Mouse (Mus musculus): ENCODE results near the gene S100a2. TPM values are rescaled to one million over a fixed set of nuclear protein-coding genes. Genes with fewer than 3 reads are reported as not detected.

The S100a2 gene
- polyA plus RNA-seq, 1 experiment from 2014 or later = not detected

DNA sequence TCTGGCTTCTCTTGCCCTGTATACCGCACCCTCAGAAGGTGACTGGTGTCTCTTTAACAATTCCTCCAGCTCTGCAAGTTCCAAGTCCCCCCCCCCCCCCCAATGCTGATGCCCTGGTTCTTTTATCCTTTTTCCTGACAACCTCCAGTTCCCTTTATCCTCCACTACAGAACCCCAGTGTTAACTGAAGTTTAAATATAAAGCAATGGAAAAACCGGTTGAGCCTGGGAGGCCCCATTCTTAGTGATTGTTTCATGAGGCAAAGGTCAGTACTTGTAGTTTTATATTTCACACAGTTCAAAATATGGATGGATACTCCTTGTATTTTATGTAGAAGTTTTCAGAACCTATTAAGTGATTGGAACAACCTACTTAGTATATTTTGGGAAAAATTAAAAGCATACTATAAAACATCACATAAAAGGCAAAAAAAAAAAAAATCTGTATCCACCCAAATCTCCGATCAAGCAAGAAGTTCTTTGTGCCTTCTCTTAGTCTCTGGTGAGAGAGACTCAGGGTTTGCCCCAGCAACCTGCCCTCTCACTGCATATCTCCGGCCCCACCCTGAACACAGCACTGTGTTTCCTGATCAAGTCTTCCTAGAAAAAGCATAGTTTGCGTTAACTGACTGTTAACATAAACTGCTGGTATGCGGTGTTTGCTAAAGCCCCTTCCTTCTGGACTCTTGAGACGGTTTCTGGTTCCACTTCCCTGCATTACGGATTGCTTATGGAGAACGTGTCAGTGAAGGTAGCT, 36.4 kb downstream of the S100a2 start:
- H3K27ac ChIP-seq = no peak overlapping the region
- no peaks in the 10 kb centered on the region for H3K36me3 ChIP-seq (replicated peaks)
- no peak overlapping the region for H3K4me3 ChIP-seq (replicated peaks)
- 82% methylated on average over 9 of the region's 9 CpGs for WGBS
- H3K4me1 ChIP-seq = peaks cover 27% of the 10 kb centered on the region
- no peaks in the 10 kb centered on the region; the same call in 1 of the 2 replicates for H3K27me3 ChIP-seq
- no peak for ATAC-seq (ENCODE audit: low FRiP score)
- H3K4me2 ChIP-seq = no peak overlapping the region
- H3K9me3 ChIP-seq = no peaks in the 10 kb centered on the region
- H3K9ac ChIP-seq = no peak overlapping the region

GRCm38 (mm10) chr3:90627366-90627765, 37.3 kb downstream of the S100a2 start:
- H3K9me3 ChIP-seq = no peaks in the 10 kb centered on the region
- ATAC-seq (ENCODE audit: low FRiP score) = no peak
- H3K9ac ChIP-seq = no peak overlapping the region
- H3K36me3 ChIP-seq (replicated peaks) = no peaks in the 10 kb centered on the region
- no peak overlapping the region for H3K4me3 ChIP-seq (replicated peaks)
- H3K27me3 ChIP-seq = no peaks in the 10 kb centered on the region
- H3K4me1 ChIP-seq = peaks cover 27% of the 10 kb centered on the region
- no peak overlapping the region for H3K4me2 ChIP-seq
- WGBS = 96% methylated on average over 5 of the region's 5 CpGs
- H3K27ac ChIP-seq = no peak overlapping the region

DNA sequence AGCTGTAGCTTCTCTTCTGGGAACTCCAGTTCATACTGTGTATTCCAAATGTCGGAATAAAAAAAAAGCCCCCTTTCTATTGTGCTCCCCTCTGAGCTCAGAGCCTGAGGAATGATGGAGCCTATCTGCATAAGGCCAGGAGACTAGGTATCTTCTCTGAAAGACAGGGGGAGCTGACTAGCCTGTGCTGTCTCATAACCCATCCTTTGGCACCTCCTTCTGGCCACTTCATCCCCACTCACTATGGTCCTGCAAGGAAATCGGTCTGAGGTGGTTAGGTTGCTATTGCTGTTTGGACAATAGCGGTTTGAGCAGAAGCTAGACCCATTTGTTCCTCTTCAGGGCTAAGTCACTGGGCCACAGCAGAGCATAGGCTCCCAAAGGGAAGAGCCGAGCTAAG, 37.8 kb downstream of the S100a2 start:
- H3K4me3 ChIP-seq (replicated peaks) = no peak overlapping the region
- H3K9ac ChIP-seq = no peak overlapping the region
- H3K36me3 ChIP-seq (replicated peaks) = no peaks in the 10 kb centered on the region
- H3K4me2 ChIP-seq = no peak overlapping the region
- no peak overlapping the region for H3K27ac ChIP-seq
- H3K9me3 ChIP-seq = no peaks in the 10 kb centered on the region
- ATAC-seq (ENCODE audit: low FRiP score) = no peak
- H3K4me1 ChIP-seq = peaks cover 25% of the 10 kb centered on the region
- no peaks in the 10 kb centered on the region for H3K27me3 ChIP-seq
- WGBS = 68% methylated on average over 4 of the region's 4 CpGs

DNA sequence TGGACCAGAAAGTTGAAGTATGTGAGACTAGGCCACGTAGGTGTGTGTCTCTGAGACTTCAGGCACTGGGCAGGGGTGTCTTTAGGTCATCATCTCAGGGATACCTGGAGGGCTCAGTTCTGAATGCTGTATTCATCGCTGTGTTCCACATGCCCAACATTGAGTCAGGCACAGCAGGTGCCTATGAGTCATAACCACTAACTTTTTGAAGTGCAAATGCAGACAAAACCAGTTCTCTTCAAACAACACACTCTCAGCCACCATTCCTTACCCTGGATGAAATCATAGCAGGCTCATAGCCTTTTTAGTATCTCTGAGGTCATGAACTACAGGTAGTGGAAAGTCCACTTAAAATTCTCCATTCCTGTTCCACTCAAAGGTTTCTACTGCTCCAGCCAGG, 39.3 kb downstream of the S100a2 start:
- no peak overlapping the region for H3K27ac ChIP-seq
- ATAC-seq (ENCODE audit: low FRiP score) = no peak
- peaks cover 10% of the 10 kb centered on the region for H3K4me1 ChIP-seq
- H3K36me3 ChIP-seq (replicated peaks) = no peaks in the 10 kb centered on the region
- H3K9ac ChIP-seq = no peak overlapping the region
- H3K4me3 ChIP-seq (replicated peaks) = no peak overlapping the region
- H3K9me3 ChIP-seq = no peaks in the 10 kb centered on the region
- H3K27me3 ChIP-seq = no peaks in the 10 kb centered on the region
- H3K4me2 ChIP-seq = no peak overlapping the region
- WGBS = 80% methylated on average over 2 of the region's 2 CpGs

GRCm38 (mm10) chr3:90631984-90632383, 41.9 kb downstream of the S100a2 start:
- Histone ChIP-seq H3K27ac (no peak overlapping the region), H3K4me1 (no peaks in the 10 kb centered on the region), H3K9me3 (no peaks in the 10 kb centered on the region), H3K4me2 (no peak overlapping the region), H3K27me3 (no peaks in the 10 kb centered on the region; the same call in 1 of the 2 replicates), H3K4me3 (replicated peaks) (no peak overlapping the region), H3K36me3 (replicated peaks) (no peaks in the 10 kb centered on the region), H3K9ac (no peak overlapping the region)
- WGBS = 82% methylated on average over 2 of the region's 2 CpGs
- no peak for ATAC-seq (ENCODE audit: low FRiP score)

DNA sequence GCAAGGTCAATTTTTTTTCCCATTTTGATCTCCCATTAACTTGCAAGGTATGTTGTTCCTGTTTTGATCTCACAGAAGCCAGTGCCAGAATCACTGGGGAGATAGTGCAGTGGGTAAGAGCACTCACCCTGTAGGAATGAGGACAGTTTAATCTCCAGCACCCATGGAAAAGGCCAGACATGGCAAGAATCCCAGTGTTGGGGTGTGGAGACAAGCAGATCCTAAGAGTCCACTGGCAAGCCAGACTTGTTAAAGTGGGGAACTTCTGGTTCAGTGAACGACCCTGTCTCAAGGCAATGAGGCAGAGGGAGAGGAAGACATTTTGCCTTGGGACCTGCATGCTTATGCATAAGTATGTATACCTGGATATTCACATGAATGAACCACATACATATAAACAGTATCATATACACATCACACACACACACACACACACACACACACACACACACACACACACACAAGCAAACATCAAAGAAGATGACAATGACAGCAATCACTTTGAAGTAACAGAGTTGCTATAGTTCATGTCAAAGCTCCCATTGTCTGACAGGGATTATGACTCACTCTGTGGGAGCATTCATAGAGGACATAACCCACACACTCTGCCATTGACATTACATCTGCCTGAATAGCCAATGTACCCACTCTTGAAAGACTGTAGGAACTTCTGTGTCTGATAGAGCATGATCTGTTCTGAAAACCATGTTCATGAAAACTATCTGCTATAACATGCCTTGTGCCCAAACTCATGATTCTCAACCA, 48.6 kb downstream of the S100a2 start:
- no peaks in the 10 kb centered on the region for H3K9me3 ChIP-seq
- H3K4me2 ChIP-seq = no peak overlapping the region
- H3K4me3 ChIP-seq (replicated peaks) = no peak overlapping the region
- ATAC-seq (ENCODE audit: low FRiP score) = no peak
- no peaks in the 10 kb centered on the region; the same call in 1 of the 2 replicates for H3K27me3 ChIP-seq
- 77% methylated on average over 1 of the region's 1 CpGs for WGBS
- H3K27ac ChIP-seq = no peak overlapping the region
- no peaks in the 10 kb centered on the region for H3K36me3 ChIP-seq (replicated peaks)
- H3K4me1 ChIP-seq = no peaks in the 10 kb centered on the region
- H3K9ac ChIP-seq = no peak overlapping the region

DNA sequence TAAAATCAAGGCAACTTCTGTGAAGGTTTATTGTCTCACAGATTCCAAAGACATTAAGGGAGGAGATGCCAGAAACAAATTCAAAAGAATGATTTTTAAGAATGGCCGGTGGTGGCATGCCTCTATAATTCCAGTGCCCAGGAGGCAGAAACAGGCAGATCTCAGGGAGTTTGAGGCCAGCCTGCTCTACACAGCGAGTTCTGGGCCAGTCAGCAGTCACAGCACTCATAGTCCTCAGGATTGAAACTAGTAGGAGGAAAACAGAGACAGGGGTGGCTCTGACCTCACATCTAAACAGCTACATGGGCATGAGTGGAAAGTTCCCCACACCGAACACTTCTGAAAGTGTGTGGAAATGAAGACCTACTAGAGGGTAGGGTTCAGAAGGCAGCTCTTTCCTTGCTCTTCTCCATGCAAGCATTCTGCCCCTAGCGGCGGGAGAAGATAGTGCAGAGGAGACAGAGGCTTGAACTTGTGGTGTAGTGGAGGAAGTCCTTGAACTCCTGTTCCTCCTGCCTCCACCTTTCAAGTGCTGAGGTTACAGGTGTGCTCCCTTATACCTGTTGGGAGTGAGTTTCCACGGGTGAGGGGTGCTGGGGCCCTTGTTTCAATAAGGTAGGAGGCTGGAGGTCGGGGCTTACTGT, 49.6 kb downstream of the S100a2 start:
- Histone ChIP-seq H3K9ac (no peak overlapping the region), H3K36me3 (replicated peaks) (no peaks in the 10 kb centered on the region), H3K9me3 (no peaks in the 10 kb centered on the region), H3K4me2 (no peak overlapping the region), H3K4me3 (replicated peaks) (no peak overlapping the region), H3K27me3 (no peaks in the 10 kb centered on the region; the same call in 1 of the 2 replicates), H3K4me1 (no peaks in the 10 kb centered on the region), H3K27ac (no peak overlapping the region)
- ATAC-seq (ENCODE audit: low FRiP score) = no peak
- WGBS = 54% methylated on average over 7 of the region's 7 CpGs

- no peak for ATAC-seq (ENCODE audit: low FRiP score)
- no peaks in the 10 kb centered on the region for H3K27me3 ChIP-seq
- no peaks in the 10 kb centered on the region for H3K4me1 ChIP-seq
- no peaks in the 10 kb centered on the region for H3K9me3 ChIP-seq
- H3K27ac ChIP-seq = no peak overlapping the region
- H3K4me2 ChIP-seq = no peak overlapping the region
- WGBS = 86% methylated on average over 7 of the region's 7 CpGs
- H3K36me3 ChIP-seq (replicated peaks) = no peaks in the 10 kb centered on the region
- H3K9ac ChIP-seq = no peak overlapping the region
- no peak overlapping the region for H3K4me3 ChIP-seq (replicated peaks)
These were observed 50.9 kb downstream of the S100a2 start for GRCm38 (mm10) chr3:90640981-90641380.

Other genes starting within 250 kb of the S100a2 start
- gene Slc27a3, start 200.3 kb upstream of the S100a2 start, polyA plus RNA-seq (2016; fragmentation: Nextera tagmentation; extraction: Ambion mirVana) = 14.7 and 18.3 TPM in 2 replicates
- gene Ints3, start 156.6 kb upstream of the S100a2 start, polyA plus RNA-seq (2016; fragmentation: Nextera tagmentation; extraction: Ambion mirVana) = 42.8 and 45.1 TPM in 2 replicates
- 1.6 and 2.2 TPM in 2 replicates for gene Npr1, start 124.4 kb upstream of the S100a2 start, polyA plus RNA-seq (2016; fragmentation: Nextera tagmentation; extraction: Ambion mirVana)
- gene Ilf2, start 114.1 kb upstream of the S100a2 start, polyA plus RNA-seq (2016; fragmentation: Nextera tagmentation; extraction: Ambion mirVana) = 351 and 352 TPM in 2 replicates
- 71.7 and 73.2 TPM in 2 replicates for gene Snapin, start 99.2 kb upstream of the S100a2 start, polyA plus RNA-seq (2016; fragmentation: Nextera tagmentation; extraction: Ambion mirVana)
- 228 and 238 TPM in 2 replicates for gene Chtop, start 80.7 kb upstream of the S100a2 start, polyA plus RNA-seq (2016; fragmentation: Nextera tagmentation; extraction: Ambion mirVana)
- 5.1 and 7.0 TPM in 2 replicates for gene S100a1, start 75.9 kb upstream of the S100a2 start, polyA plus RNA-seq (2016; fragmentation: Nextera tagmentation; extraction: Ambion mirVana)
- gene S100a13, start 75.8 kb upstream of the S100a2 start, polyA plus RNA-seq (2016; fragmentation: Nextera tagmentation; extraction: Ambion mirVana) = 8.1 and 8.6 TPM in 2 replicates
- 0.19 and 0.24 TPM in 2 replicates for gene S100a14, start 63.4 kb upstream of the S100a2 start, polyA plus RNA-seq (2016; fragmentation: Nextera tagmentation; extraction: Ambion mirVana)
- 26.8 and 27.3 TPM in 2 replicates for gene S100a16, start 53.0 kb upstream of the S100a2 start, polyA plus RNA-seq (2016; fragmentation: Nextera tagmentation; extraction: Ambion mirVana)
- gene S100a3, start 29.7 kb upstream of the S100a2 start, polyA plus RNA-seq (2016; fragmentation: Nextera tagmentation; extraction: Ambion mirVana) = not detected in 2 replicates
- not detected in 2 replicates for gene Gm42674, start 11.7 kb downstream of the S100a2 start, polyA plus RNA-seq (2016; fragmentation: Nextera tagmentation; extraction: Ambion mirVana)
- gene S100a4, start 13.5 kb downstream of the S100a2 start, polyA plus RNA-seq (2016; fragmentation: Nextera tagmentation; extraction: Ambion mirVana) = 1.6 and 1.7 TPM in 2 replicates
- 0.56 TPM in 1 of 2 replicates, not detected in the other for gene S100a5, start 18.3 kb downstream of the S100a2 start, polyA plus RNA-seq (2016; fragmentation: Nextera tagmentation; extraction: Ambion mirVana)
- 20.1 and 22.2 TPM in 2 replicates for gene S100a6, start 22.6 kb downstream of the S100a2 start, polyA plus RNA-seq (2016; fragmentation: Nextera tagmentation; extraction: Ambion mirVana)
- gene S100a7a, start 63.8 kb downstream of the S100a2 start, polyA plus RNA-seq (2016; fragmentation: Nextera tagmentation; extraction: Ambion mirVana) = not detected in 2 replicates
- 4.4 and 5.2 TPM in 2 replicates for gene S100a8, start 78.7 kb downstream of the S100a2 start, polyA plus RNA-seq (2016; fragmentation: Nextera tagmentation; extraction: Ambion mirVana)
- gene S100a9, start 105.5 kb downstream of the S100a2 start, polyA plus RNA-seq (2016; fragmentation: Nextera tagmentation; extraction: Ambion mirVana) = 2.6 and 3.8 TPM in 2 replicates
- not detected in 2 replicates for gene Pglyrp4, start 136.7 kb downstream of the S100a2 start, polyA plus RNA-seq (2016; fragmentation: Nextera tagmentation; extraction: Ambion mirVana)
- gene Gm5849, start 187.6 kb downstream of the S100a2 start, polyA plus RNA-seq (2016; fragmentation: Nextera tagmentation; extraction: Ambion mirVana) = not detected in 2 replicates